Mouse (Mus musculus) E14TG2a.4 (cell line): Measurements from ENCODE around the gene Inava.

Experiments
- H3K27me3 ChIP-seq: 2 replicates; pipeline ENCODE4 v1.6.1; 2014; ENCODE audit warnings: low read length, control low read depth; ENCODE audit not compliant: insufficient read depth
- H3K36me3 ChIP-seq: 2 replicates; pipeline ENCODE4 v1.6.1; 2014; ENCODE audit warnings: low read length, control low read depth; ENCODE audit not compliant: insufficient read depth
- H3K4me1 ChIP-seq: replicated peaks from 2 replicates; pipeline ENCODE4 v1.6.1; 2014; ENCODE audit warnings: low read depth, low read length, control low read depth
- H3K4me3 ChIP-seq: replicated peaks from 2 replicates; pipeline ENCODE4 v1.5.1; 2014; ENCODE audit warnings: mild to moderate bottlenecking, low read length
- H3K9me3 ChIP-seq: 2 replicates; pipeline ENCODE4 v1.6.1; 2014; ENCODE audit warnings: low read length, control low read depth
- CTCF ChIP-seq: conservative IDR thresholded peaks from 2 replicates; pipeline ENCODE4 v1.5.1; 2014; ENCODE audit warnings: low read length
- NANOG ChIP-seq: IDR thresholded peaks from 2 replicates; pipeline ENCODE4 v1.6.1; 2014; ENCODE audit warnings: borderline replicate concordance, low read length, mixed read lengths
- POU5F1 ChIP-seq: IDR thresholded peaks from 2 replicates; pipeline ENCODE4 v1.6.1; 2014; ENCODE audit warnings: low read length, borderline replicate concordance

The Inava gene

DNA sequence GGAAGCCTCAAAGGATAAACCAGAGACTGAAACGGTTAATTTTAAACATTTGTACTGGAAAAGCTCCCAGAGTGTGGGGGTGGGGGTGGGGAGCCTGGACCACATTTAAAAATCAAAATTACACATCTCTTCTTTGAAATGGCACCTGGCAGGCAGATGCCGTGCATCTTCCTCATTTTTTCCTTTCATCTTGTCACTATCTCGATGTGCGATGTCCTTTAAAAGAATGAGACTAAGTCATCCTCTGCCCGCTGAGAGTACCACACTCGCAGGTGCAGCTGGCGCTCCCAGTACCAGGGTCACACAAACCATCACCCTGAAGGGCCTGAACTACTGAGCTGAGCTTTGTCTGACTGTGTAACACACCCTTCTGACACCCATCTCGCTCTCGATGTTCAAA, 24.4 kb upstream of the Inava start:
- no peaks in the 10 kb centered on the region for H3K9me3 ChIP-seq
- peaks cover 72% of the 10 kb centered on the region for H3K27me3 ChIP-seq
- H3K36me3 ChIP-seq: no peaks in the 10 kb centered on the region
- H3K4me3 ChIP-seq: no peak overlapping the region
- TF ChIP-seq POU5F1: no peak
- H3K4me1 ChIP-seq: peaks cover 37% of the 10 kb centered on the region

DNA sequence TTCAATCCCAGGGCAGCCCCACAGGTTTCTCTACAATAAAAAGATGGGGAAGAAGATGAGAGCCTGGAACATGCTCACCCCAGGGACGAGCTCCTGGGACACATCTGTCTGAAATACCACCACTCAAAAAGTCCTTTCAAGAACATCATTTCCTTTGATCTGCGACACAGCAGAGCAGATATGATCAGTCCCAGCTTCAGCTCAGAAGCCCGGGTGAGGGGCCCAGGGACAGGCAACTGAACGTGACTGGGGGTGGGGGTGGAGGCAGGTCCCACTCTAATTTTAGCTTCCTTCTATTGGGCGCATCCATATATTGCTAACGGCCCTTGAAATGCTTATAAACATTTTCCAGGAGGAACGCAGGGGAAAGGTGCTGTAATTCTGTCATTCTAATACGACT, 21.6 kb upstream of the Inava start:
- Histone ChIP-seq H3K9me3 (no peaks in the 10 kb centered on the region), H3K27me3 (peaks cover 45% of the 10 kb centered on the region), H3K4me1 (peaks cover 18% of the 10 kb centered on the region), H3K36me3 (no peaks in the 10 kb centered on the region), H3K4me3 (no peak overlapping the region)
- TF ChIP-seq CTCF (no peak), POU5F1 (no peak), NANOG (no peak)

DNA sequence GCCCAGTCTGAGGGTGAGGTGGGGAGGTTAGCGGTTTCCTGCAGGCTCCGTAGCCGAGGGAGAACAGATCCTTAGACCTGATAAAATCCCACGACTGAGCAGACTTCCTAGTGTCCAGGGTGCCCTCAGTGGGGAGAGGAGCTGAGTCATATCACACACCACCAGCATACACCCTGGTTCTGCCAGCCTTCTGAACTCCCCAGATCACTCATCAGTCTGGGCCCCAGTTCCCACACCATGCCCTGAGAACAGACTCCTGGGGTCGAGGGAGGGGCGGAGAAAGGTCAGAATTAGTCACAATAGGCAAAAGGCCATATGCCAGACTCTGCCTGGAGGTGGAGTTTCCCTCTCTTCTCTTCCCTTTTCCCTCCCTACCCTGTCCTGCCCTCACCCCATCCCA, 21.1 kb upstream of the Inava start:
- TF ChIP-seq CTCF (no peak), POU5F1 (no peak), NANOG (no peak)
- peaks cover 17% of the 10 kb centered on the region for H3K4me1 ChIP-seq
- no peak overlapping the region for H3K4me3 ChIP-seq
- H3K36me3 ChIP-seq: no peaks in the 10 kb centered on the region
- H3K27me3 ChIP-seq: peaks cover 43% of the 10 kb centered on the region
- H3K9me3 ChIP-seq: no peaks in the 10 kb centered on the region

DNA sequence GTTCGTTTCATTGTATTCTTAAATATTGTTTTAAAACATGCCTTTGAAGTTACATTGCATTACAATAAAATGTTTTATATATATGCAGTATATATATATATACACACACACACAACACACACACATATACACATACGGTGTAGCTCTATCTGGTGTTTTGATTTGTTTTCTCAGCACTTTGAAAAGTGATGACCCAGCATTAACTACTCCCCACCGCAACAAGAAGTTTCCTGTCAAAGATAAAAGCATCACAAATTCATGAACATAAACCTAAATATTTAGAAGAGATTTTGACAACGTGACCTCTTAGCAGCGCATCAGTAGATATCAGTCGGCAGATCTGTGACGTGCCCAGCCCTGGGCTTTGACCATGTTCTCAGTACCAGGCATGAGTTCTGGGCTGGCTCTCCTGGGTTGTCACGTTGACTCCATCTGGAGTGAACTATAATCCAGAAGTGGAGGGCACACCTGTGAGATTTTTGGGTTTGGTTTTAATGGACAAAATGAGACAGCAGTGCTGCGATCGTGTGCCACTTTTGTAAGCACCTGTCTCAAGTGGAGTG, 20.5 kb upstream of the Inava start:
- no peak for TF ChIP-seq POU5F1
- no peak for TF ChIP-seq CTCF
- TF ChIP-seq NANOG: no peak
- Histone ChIP-seq H3K4me3 (no peak overlapping the region), H3K36me3 (no peaks in the 10 kb centered on the region), H3K27me3 (peaks cover 39% of the 10 kb centered on the region), H3K4me1 (peaks cover 16% of the 10 kb centered on the region), H3K9me3 (no peaks in the 10 kb centered on the region)

DNA sequence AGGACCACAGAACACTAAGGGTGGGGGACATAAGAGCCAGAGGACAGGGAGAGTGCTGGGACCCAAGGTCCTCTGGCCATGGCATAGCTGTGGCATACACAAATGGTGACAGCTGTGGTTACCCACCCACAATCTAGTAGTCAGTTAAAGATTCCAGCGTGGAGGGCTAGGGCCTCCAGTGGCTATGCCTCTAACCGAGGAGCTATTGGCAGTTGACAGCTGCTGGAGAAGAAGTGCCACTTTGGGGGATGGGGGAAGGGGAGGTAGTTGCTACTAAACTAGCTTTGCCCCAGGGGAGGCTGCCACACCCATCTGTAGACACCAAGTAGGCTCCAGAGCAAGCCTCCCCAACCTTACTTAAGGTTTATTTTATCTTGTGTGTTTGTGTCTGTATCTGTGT, 19.4 kb upstream of the Inava start:
- Histone ChIP-seq H3K36me3 (no peaks in the 10 kb centered on the region), H3K4me3 (no peak overlapping the region), H3K9me3 (no peaks in the 10 kb centered on the region), H3K4me1 (peaks cover 13% of the 10 kb centered on the region), H3K27me3 (peaks cover 34% of the 10 kb centered on the region)
- TF ChIP-seq CTCF (no peak), NANOG (no peak), POU5F1 (no peak)

DNA sequence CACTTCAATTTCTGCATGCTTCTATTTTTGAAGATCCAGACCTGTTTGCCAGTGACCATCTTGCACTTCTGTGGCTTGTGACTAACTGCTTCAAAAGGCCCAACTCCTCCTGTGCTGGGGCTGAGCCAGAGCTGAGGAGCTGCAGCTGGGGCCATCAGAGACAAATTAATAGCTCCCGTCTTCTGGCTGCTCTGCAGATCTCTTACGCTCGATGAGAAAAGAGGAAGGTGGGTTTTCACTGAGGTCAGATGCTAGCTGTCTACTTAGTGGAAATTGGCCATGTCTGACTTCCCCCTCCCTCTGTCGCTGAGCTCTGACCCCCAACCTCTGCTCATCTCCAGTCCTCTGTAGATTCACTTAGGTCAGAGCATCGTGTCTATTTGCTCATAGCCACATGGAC, 15.6 kb upstream of the Inava start:
- TF ChIP-seq CTCF: no peak
- no peak for TF ChIP-seq NANOG
- TF ChIP-seq POU5F1: no peak
- Histone ChIP-seq H3K4me3 (no peak overlapping the region), H3K4me1 (peaks cover 6% of the 10 kb centered on the region), H3K9me3 (no peaks in the 10 kb centered on the region), H3K36me3 (no peaks in the 10 kb centered on the region), H3K27me3 (peaks cover 19% of the 10 kb centered on the region)

DNA sequence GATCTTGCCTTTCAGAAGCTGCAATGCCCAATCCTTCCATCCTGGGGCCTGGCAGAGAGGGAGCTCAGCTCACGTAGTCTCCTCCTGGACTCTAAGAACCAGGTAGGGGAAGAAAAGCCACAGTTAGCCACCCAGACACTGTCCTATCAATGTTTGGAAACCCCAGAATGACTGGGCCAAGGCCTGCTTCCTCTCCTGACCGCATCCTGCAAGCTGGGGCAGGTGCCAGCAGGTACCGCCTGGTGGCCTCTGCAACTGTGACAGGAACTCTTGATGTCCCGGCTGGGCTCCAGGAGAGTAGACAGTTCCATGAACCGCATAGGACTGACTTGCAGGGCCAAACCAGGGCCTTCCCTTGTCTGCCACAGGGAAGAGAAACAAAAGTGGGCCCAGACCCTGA, 13.3 kb upstream of the Inava start:
- H3K27me3 ChIP-seq: peaks cover 25% of the 10 kb centered on the region
- no peak overlapping the region for H3K4me3 ChIP-seq
- H3K9me3 ChIP-seq: no peaks in the 10 kb centered on the region
- H3K36me3 ChIP-seq: no peaks in the 10 kb centered on the region
- no peaks in the 10 kb centered on the region for H3K4me1 ChIP-seq
- TF ChIP-seq POU5F1 (no peak), CTCF (no peak), NANOG (no peak)

DNA sequence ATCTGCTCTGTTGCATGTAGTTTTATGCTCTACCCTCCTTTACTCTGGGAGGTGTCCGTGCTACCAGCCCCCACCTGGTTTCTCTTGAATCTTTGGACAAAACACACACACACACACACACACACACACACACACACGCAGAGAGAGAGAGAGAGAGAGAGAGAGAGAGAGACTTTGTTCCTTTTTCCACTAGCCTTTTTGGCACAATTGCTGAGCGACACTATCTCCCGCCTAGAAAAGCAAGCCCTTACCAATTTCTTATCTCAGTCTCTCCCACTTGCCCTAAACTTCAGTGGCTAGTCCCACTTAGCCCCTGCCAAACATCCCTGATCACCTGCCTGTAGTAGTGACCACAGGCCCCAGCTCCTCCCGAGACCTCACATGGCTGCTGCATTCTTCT, 10.4 kb upstream of the Inava start:
- Histone ChIP-seq H3K27me3 (peaks cover 31% of the 10 kb centered on the region), H3K4me1 (no peaks in the 10 kb centered on the region; the same call in 1 of the 2 replicates), H3K36me3 (no peaks in the 10 kb centered on the region), H3K9me3 (no peaks in the 10 kb centered on the region), H3K4me3 (no peak overlapping the region)
- TF ChIP-seq POU5F1 (no peak), NANOG (no peak), CTCF (no peak)

DNA sequence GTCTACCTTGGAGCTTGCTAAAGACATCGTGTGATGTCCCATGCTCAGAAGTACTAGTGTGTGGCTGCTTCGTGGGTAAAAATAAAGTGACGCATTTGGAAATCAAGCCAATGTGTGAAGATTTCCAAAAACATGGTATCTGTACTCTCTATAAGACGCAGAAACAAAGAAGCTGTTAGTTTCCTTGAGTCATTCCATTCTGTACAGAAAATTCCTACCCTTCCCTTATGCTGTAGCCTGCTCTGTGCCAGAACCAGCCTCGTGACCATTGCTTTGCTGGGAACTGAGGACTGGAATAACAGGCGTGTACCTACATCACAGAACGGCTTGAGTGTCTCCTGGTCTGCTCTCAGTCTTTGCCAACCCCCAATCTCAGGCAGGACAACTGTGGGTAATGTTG, 7.7 kb upstream of the Inava start:
- H3K36me3 ChIP-seq: no peaks in the 10 kb centered on the region
- H3K4me1 ChIP-seq: no peaks in the 10 kb centered on the region; the same call in 1 of the 2 replicates
- H3K27me3 ChIP-seq: peaks cover 29% of the 10 kb centered on the region
- no peak overlapping the region for H3K4me3 ChIP-seq
- TF ChIP-seq CTCF (no peak), NANOG (no peak), POU5F1 (no peak)
- H3K9me3 ChIP-seq: no peaks in the 10 kb centered on the region

DNA sequence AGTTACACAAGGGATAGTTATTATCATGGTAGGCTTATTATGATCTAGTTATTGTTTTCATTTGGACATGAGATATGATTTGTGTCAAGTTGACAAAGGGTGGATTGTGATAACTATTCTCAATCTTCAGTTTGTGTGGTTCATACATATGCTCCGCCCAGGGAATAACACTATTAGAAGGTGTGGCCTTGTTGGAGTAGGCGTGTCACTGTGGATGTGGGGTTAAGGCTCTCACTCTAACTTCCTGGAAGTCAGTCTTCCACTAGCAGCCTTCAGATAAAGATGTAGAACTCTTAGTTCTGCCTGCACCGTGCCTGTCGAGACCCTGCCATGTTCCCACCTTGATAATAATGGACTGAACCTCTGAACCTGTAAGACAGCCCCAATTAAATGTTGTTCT, 4.4 kb upstream of the Inava start:
- TF ChIP-seq NANOG (no peak), POU5F1 (no peak), CTCF (no peak)
- Histone ChIP-seq H3K36me3 (no peaks in the 10 kb centered on the region), H3K27me3 (peaks cover 41% of the 10 kb centered on the region), H3K4me1 (peaks cover 14% of the 10 kb centered on the region), H3K4me3 (no peak overlapping the region), H3K9me3 (no peaks in the 10 kb centered on the region)
